Mouse (Mus musculus) Muller cell, postnatal 12 days (primary cell): ENCODE data around the gene Tjp1.

Source experiments
- DNase-seq: peaks from one replicate; pipeline ENCODE4 v3.0.0-alpha.2; 2015; ENCODE audit errors: inconsistent ontology term

Tjp1 gene

DNA sequence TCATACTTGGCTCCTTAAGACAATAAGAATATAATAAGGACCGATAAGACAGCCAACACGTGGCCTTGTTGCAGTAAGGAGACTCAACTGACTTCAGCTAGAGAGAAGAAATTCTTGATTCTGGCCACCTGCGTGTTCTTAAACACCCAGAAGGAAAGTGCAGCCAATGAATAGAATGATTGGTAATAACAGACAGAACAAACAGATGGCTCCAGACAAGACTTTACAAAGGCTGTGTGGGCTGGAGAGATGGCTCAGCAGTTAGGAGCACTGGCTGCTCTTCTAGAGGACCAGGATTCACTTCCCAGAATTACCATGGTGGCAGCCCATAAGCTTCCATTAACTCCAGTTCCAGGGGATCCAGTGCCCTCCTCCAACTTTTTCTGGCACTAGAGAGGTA is 90.7 kb downstream of the Tjp1 start:
- no peak for DNase-seq

DNA sequence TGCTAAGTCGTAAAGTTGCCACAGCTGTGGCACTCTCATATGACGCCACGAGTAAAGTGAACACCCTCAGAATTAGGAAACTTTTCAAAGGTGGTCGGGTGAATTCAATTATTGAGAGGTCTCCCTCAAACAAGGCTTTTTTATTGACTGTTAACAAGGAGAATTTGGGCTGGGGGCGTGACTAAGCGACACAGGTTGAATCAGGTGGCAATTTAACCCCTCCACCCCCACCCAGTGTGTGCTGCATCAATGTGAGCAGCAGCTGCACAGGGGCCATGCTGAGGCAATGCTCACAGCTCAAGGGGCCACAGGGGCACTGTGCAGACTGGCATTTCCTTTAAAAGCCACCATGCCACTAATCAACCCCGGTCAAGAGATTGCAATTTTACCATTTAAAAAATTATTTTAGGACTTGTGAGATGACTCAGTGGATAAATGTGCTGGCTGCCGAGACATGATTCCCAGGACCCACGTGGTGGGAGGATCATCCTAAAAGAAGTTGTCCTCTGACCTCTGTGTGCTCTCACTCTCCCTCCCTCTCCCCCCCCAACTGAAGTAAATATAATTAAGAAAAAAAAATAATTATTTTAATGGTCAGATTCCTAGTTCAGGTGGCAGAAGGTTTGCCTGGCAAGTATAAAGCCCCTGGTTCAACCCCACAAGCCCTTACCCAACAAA is 96.4 kb downstream of the Tjp1 start:
- DNase-seq, result no peak

GRCm38 (mm10) chr7:65430401-65430800 is 97.2 kb downstream of the Tjp1 start:
- peak; percentile 47 for DNase-seq

GRCm38 (mm10) chr7:65424519-65424918 is 103.1 kb downstream of the Tjp1 start:
- DNase-seq, result no peak

DNA sequence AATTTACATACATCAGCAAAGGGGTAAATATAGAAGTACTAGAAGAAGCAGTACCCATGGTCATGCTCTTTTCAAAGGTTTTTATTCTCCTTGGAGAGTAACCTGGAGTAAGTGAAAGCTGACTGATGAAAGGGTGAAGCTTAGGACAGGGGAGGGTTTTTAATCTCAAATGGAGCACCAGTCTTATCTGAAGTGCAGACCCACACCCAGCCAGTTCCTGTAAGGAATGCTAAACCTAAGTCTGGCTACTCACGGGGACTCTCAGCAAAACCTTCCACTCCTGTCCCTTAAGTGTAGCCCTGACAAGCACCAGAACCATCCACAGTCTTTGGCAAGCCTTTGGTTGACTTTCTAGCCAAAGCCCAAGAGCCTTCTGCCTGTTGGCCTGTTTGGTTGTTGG is 105.1 kb downstream of the Tjp1 start:
- DNase-seq, result no peak

- DNase-seq, result peak; percentile 59
Measured at GRCm38 (mm10) chr7:65421451-65421850, 106.1 kb downstream of the Tjp1 start.

- DNase-seq, result no peak
Measured at GRCm38 (mm10) chr7:65419926-65420325, 107.7 kb downstream of the Tjp1 start.

DNA sequence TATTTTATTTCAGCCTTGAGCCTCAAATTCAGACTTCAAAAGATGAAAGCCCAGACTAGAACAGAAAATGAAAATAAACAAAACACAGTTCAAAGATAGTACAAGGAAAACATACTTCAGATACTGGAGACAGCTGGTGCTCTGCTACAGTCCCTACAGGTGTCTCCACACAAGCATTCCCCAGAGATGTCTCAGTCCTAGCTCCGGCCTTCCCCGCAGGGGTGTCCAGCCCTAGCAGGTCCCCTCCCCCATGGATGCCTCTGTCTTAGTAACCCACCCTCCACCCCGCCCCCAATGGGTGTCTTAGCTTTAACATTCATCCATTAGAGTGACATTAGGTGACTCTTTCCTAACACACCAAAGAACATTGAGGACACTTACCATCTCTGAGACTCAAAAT is 108.6 kb downstream of the Tjp1 start:
- no peak for DNase-seq

- no peak for DNase-seq
Measured at GRCm38 (mm10) chr7:65418366-65418911, 109.1 kb downstream of the Tjp1 start.

DNA sequence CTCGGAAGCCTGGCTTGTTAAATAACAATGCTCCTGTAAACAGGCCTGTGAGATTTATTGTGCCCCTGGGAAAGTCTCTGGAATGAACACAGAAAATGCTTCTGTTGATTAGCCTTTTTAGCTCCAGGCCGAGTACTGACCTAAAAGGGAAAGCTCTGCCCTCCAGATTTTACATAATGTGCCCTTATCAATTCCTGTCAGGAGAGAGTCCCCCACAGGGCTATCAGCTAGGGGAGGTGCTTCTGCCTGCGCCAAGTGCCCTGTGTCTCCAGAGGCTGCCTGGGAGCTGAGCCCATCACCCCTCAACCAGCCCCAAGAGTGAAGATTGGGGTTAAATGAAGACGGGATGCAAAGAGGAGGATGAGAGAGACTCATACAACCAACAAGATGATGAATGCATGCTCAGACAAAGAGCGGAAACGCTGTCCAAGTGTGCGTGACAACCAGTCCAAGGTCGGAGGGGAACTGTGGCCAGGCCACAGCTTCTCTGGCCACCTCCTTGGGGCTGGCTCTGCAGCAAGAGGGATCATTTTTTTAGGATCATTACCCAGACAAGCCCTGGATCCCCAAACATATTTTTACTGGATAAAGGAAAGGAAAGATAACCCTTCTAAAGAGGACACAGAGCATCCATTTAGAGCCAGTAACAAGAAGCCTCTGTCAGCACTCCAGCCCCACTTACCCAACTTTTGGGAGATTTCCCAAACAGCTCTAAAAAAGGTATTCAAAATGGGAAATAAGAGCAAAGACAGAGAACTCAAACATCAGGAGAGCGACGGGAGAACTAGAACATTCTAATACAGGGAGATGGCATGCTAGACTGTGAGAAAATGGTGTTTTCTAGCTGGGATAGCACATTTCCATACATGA is 110.1 kb downstream of the Tjp1 start:
- DNase-seq, result peak; percentile 40

GRCm38 (mm10) chr7:65416506-65416905 is 111.1 kb downstream of the Tjp1 start:
- DNase-seq, result no peak

DNA sequence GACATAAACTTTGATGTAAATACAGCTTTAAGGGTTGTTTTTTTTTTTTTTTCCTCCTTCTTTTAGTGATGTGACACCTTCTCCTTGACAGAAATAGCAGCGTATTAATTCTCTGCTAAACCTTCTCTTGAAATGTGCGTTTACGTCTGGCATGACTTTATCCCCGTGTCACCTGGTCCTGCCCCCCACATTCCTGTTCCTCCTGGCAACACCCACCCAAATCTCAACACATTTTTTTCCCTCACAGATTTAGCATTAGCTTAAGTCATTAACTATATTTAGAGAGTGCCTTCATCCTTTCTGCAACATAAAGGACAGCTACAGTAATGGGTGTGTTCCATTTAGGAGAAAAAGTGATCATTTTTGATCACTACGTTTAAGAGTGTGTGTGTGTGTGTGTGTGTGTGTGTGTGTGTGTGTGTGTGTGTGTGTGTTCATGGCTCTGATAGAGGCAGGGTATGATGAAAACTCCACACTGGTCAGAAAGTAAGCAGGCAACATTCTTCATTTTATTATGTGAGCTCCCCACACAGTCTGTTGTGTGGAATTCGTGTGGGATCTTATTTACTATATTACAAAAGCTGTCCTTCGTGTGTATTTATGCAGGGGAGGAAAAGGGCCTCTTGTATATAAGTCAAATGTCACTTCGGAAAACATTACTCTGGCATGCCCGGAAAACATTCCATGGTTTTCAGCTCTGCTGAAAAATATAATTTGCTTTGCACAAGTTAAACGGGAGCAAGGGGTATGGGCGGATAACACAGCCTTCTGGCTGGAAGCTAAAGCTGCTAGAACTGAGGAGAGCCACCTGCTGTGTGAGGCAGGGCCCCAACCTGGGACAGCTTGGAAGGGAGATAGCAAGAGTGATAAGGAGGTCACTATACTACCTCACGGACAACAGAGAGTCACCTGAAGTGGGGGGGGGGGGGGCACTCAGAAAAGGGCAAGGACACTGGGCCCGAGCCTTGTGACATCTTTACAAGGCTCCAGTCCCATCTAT is 113.3 kb downstream of the Tjp1 start:
- DNase-seq, result no peak

DNA sequence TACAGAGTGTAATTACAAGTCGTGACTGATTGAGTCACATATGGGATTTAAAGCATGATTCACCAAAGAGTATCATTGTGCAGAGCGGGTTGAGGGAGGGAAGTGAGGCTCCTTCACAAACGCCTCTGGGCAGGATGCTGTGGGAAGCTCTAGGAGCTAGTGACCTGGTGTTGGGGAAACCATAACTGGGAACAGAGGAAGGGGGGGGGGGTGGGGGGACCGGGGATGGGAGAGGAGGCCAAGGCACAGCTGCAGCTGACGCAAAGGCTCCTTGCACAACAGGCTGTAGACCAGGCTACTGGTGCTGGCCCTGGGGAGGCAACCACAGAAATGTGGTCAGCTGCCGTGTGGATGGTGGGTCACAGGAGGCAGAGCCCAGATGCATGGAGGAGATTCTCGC is 116.9 kb downstream of the Tjp1 start:
- peak; percentile 44 for DNase-seq

DNA sequence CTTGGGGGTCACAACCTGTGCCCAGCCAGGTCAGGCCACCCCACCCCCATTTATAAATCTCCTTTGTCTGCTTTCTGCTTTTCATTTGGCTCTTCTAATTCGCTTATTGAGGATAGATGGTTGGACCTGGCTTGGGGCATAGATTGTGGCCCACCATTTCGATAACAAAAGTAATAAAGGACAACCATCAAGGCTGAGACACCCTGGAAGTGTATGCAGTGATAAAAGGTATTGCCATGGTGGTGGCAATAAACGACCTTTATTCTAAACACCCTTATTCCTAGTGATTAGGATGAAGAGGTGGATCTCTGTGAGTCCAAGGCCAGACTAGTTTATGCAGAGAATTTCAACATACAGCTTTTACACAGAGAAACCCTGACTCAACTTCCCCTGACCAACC is 121.2 kb downstream of the Tjp1 start:
- no peak for DNase-seq

- no peak for DNase-seq
Measured at GRCm38 (mm10) chr7:65402516-65402915, 125.1 kb downstream of the Tjp1 start.

DNA sequence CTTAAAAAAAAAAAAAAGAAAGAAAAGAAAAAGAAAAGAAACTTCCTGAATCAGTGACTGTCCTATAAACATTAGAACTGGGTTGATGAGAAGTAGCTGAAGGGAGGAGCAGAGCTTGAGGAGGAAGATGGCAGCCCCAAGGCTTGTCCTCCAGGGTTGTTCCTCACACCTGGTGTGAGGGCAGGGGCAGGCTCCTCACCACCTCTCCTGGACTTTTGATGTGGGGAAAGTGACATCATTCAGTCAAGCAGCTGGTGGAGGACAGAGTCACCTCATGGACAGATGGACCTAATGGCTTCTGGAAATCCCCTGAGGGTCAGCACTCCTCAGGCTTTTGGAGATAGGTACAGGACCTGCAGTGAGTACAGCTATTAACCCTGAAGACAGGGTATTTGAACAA is 126.0 kb downstream of the Tjp1 start:
- DNase-seq, result no peak

DNA sequence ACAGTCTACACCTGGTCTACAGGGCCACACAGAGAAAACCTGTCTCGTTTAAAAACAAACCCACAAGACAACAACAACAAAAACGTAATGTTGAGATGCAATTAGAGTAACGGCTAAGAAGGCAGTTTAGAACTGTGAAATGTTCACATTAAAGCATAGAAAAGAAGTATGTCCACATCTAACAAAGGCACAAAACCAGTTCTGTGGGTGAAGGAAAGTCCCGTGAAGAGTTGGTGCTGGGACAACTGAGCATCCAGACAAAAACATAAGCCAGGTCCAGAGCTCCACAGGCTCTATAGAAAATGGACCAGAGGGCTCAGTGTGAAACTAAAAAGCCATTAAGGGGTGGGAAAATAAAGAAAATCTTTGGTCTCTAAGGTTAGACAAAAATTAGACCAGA is 131.7 kb downstream of the Tjp1 start:
- no peak for DNase-seq

DNA sequence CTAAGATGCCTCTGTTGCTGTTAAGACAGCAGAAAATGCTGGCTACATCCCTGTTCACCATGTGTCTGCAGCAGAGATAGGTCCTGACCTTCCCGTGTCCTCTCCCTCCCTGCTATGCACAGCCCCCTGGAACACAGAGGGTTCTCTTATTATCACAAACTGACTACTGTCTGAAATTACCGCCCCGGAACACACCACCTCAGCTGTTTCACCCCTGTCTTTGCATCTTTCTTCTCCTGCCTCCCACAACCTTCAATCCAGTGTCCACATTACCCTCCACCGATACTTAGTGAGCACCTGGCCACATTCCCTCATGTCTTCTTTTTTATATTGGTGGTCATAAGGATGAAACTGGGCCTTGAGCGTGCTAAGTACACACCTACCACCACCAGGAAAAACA is 132.4 kb downstream of the Tjp1 start:
- DNase-seq, result no peak

- DNase-seq, result no peak
Measured at GRCm38 (mm10) chr7:65394672-65395071, 132.9 kb downstream of the Tjp1 start.

DNA sequence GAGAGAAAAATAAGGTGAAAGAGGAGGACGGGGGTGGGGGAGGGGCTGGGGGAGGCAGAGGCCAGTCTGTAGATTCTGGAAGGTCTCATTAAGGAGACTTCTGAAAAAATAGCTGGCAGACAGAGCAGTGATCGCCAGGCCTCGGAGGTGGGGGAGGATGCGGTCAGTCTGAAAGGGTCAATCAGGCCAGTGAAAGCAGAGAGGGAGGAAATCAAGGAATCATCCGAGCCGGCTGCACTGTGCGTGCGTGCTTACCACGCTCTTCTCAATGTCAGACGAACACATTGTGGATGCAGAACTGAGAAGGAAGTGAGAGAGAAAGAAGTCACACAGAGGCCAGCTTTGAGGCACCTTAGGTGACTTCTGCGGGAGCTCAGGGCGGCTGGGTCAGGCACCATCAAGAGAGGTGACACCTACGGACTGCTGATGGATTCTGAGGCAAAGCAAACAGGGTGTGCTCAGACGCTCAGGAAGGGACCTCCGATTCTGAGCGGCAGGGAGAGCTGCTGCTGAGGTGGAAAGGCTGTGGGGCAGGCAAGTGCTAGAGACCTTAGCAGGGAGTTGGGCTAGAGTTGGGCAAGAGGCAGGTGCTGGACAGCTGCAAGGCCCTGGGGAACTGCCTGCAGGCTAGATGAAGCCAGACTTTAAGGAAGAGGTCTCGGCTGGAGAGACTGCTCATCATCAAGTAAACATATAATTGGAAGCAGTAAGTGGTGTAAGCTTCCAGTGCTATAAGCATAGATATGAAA is 133.7 kb downstream of the Tjp1 start:
- DNase-seq, result peak; percentile 46

GRCm38 (mm10) chr7:65392986-65393385 is 134.6 kb downstream of the Tjp1 start:
- peak; percentile 80 for DNase-seq
